Mouse (Mus musculus): ENCODE results near the gene Cntnap2.

Gene Cntnap2

GRCm38 (mm10) chr6:47243863-47244606 lies 2184.9 kb downstream of the Cntnap2 start:
- no peak for TF ChIP-seq GATA4 (IDR thresholded peaks at IDR 0.05; ENCODE audit: insufficient replicate concordance, low read length)

DNA sequence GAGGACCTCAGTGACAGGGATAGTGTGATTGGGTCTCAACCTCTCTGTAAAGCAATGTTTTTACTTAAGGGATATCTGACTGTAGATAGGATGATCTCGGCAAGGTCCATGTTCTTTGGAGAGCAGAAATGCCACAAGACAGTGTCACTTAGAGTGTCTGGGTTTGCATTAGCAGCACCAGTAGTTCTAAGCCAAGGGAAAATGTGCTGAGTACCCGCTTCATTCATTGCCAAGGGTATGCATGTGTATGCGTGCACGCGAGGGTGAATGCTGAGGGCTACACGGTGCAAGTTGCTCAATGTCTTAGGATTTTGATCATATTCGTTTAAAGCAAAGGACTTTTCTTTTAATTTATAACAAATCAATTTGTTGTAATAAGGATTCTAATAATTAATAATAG lies 2185.5 kb downstream of the Cntnap2 start:
- no peak for TF ChIP-seq GATA4 (IDR thresholded peaks at IDR 0.05; ENCODE audit: insufficient replicate concordance, low read length)

DNA sequence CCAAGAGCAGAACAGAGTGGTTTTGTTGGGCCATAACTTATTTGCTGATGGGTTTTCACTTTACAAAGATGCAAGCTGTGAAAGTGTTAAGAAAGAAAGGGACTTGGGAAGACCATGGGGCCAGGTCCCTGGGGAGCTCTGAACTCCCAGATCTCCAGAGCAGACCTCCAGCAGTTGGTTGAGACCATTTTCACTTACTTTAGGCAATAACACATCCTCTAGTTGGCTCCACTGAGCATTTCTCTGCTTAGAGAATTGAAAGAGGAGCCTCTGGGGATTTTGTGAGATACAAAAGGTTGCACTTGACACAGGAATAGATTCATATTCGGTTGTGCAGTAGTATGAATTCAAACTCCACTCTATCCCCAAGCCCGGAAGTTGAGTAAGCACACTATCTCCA lies 2196.1 kb downstream of the Cntnap2 start:
- no peak for TF ChIP-seq GATA4 (IDR thresholded peaks at IDR 0.05; ENCODE audit: insufficient replicate concordance, low read length)

GRCm38 (mm10) chr6:47256227-47256887 lies 2197.2 kb downstream of the Cntnap2 start:
- TF ChIP-seq GATA4 (IDR thresholded peaks at IDR 0.05; ENCODE audit: insufficient replicate concordance, low read length) = no peak

DNA sequence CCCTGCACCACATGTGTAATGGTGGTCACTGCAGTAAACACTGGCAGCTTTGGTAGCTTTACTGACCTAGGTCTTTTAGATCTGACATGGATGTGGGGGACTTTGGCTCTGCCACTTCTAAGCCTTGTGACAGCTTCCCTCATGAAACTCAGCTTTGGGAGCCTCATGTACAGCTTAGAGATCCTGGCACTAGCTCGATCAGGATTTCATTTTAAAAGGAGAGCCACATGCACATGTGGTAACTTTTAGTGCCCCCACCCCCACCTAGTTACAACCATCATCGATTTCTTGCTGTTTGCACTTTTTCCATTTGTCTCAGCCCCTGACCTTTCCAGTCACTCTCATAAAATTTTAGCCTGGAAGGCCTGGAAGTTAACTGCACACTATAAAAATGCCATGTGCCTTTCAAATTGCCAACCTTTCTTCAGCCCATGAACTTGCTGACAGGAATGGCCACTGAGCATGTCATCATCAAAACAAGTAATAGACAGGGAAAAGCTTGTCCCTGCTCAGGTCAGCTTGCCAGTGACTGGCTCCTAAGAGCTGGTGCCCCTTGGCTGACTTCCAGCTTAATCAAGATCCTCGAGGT lies 2197.9 kb downstream of the Cntnap2 start:
- TF ChIP-seq GATA4 (IDR thresholded peaks at IDR 0.05; ENCODE audit: insufficient replicate concordance, low read length) = no peak

DNA sequence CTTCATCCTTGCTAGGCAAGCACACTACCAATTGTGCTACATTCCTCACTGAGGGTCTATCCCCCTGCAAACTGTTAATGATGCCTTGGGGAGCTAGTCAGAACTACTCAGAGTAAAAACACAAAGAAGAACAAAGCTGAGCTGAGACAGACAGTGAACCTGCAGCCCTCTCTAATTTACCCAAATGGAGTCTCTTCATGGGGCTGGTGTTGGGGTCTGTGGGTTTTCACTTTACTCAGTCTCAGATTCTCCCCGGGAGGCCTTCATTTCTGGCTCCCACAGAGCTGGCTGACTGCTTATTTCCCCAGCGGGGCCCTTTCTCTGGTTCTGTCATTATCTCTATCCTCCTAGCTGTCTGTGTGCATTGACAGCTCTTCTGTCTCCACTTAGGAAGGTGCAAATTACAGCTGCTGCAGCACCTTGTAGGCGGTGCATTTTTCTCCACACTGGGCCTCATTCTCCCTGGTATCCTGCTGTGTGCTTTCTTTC lies 2200.5 kb downstream of the Cntnap2 start:
- no peak for TF ChIP-seq GATA4 (IDR thresholded peaks at IDR 0.05; ENCODE audit: insufficient replicate concordance, low read length)

GRCm38 (mm10) chr6:47267236-47267635 lies 2208.1 kb downstream of the Cntnap2 start:
- no peak for TF ChIP-seq GATA4 (IDR thresholded peaks at IDR 0.05; ENCODE audit: insufficient replicate concordance, low read length)

- TF ChIP-seq GATA4 (IDR thresholded peaks at IDR 0.05; ENCODE audit: insufficient replicate concordance, low read length) = no peak
Measured at GRCm38 (mm10) chr6:47269455-47269854, 2210.3 kb downstream of the Cntnap2 start.

DNA sequence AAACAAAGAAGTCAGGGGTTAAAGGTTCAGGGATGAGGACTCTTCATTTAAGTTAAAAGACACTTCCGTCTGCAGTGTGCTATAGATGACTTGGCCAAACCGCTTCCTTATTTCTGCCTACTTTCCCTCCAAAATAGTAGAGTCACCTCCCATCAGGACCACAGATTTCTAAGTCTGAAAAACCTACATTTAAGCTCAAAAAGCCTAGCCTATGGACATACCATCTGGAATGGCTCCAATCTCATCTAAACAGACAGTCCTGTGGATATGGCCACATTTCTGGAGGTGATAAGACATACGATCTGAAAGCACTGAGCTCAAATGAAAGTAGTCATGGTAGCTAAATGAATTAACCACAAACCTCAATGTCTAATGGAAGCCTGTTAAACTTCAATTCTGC lies 2212.4 kb downstream of the Cntnap2 start:
- TF ChIP-seq GATA4 (IDR thresholded peaks at IDR 0.05; ENCODE audit: insufficient replicate concordance, low read length) = no peak

- TF ChIP-seq GATA4 (IDR thresholded peaks at IDR 0.05; ENCODE audit: insufficient replicate concordance, low read length) = no peak
Measured at GRCm38 (mm10) chr6:47272606-47273575, 2213.7 kb downstream of the Cntnap2 start.

DNA sequence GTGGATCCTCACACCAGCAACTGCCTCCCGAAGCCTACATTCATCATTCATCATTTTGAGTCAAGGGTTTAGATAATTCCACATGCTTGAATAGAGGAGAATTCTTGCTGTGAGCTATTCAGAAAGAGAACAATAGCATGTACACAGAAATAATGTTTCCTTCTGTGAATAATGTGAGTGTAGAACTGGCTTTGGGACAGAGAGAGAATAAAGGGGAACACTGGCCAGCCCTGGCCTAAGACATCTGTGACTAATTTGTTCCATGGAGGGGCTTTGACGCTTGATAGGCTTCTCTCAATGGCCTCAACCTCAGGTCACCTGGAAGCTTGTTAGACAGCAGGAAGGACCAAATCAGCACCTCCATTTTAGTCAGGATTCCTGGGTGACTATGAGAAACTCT lies 2215.9 kb downstream of the Cntnap2 start:
- TF ChIP-seq GATA4 (IDR thresholded peaks at IDR 0.05; ENCODE audit: insufficient replicate concordance, low read length) = no peak

GRCm38 (mm10) chr6:47279183-47279582 lies 2220.0 kb downstream of the Cntnap2 start:
- TF ChIP-seq GATA4 (IDR thresholded peaks at IDR 0.05; ENCODE audit: insufficient replicate concordance, low read length) = no peak

DNA sequence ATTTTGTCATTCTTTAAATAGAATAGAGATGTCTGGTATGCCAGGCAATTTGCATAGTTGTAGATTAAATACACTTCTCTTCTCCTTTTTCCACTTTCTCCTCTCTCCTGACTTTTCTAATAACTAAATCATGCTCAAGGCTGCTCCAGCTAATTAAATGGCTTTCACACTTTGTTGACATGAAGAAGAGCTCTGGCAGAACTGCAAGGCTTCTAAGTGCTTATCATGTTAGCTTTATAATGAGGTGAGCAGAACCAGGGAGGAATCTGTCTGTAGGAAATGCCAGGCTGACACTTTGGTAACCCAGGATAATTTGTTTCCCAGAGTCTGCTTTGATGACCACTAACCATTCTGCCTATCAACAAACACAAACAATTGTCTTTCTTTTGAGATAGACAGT lies 2222.4 kb downstream of the Cntnap2 start:
- TF ChIP-seq GATA4 (IDR thresholded peaks at IDR 0.05; ENCODE audit: insufficient replicate concordance, low read length) = no peak

DNA sequence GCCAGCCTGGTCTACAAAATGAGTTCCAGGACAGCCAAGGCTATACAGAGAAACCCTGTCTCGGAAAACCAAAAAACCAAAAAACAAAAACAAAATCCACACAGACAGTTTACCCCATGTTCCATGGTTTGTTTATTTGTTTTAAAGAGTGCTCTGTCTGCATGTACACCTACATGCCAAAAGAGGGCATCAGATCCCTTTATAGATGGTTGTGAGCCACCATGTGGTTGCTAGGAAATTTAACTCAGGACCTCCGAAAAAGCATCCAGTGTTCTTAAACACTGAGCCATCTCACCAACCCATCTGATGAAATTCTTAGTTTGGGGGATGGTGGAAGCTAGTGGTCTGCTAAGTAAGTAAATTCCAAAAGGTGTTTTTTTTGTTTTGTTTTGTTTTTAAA lies 2225.6 kb downstream of the Cntnap2 start:
- no peak for TF ChIP-seq GATA4 (IDR thresholded peaks at IDR 0.05; ENCODE audit: insufficient replicate concordance, low read length)

- TF ChIP-seq GATA4 (IDR thresholded peaks at IDR 0.05; ENCODE audit: insufficient replicate concordance, low read length) = no peak
Measured at GRCm38 (mm10) chr6:47285742-47286141, 2226.6 kb downstream of the Cntnap2 start.
